Mouse (Mus musculus) MEL (cell line): ENCODE results near the gene Sapcd1.

ENCODE experiments used
- BHLHE40 ChIP-seq: IDR thresholded peaks from 2 replicates; pipeline ENCODE4 v1.6.1; 2012; ENCODE audit warnings: low read depth, mild to moderate bottlenecking, inconsistent platforms, low read length, improper control_type of control experiment, borderline replicate concordance
- CTCF ChIP-seq, 3 experiments: IDR thresholded peaks in 2 of 3; conservative IDR thresholded peaks in 1 of 3; 2 replicates each; pipeline ENCODE4 v1.5.1; 2011 to 2012; ENCODE audit warnings: low read length in 3 of 3, low read depth in 2 of 3, mild to moderate bottlenecking in 2 of 3, improper control_type of control experiment in 1 of 3, inconsistent platforms in 1 of 3, mixed read lengths in 1 of 3, moderate library complexity in 1 of 3; ENCODE audit not compliant: control insufficient read depth in 1 of 3, insufficient read depth in 1 of 3, poor library complexity in 1 of 3, severe bottlenecking in 1 of 3
- EP300 ChIP-seq, 2 experiments: IDR thresholded peaks; 2 replicates each; pipeline ENCODE4 v1.6.1; 2011; ENCODE audit warnings: improper control_type of control experiment in 2 of 2, low read length in 2 of 2, low read depth in 1 of 2, mild to moderate bottlenecking in 1 of 2
- GATA1 ChIP-seq: IDR thresholded peaks from 2 replicates; pipeline ENCODE4 v1.6.1; 2011; ENCODE audit warnings: low read depth, low read length, improper control_type of control experiment
- KAT2A ChIP-seq: conservative IDR thresholded peaks from 2 replicates; pipeline ENCODE4 v1.6.1; 2012; ENCODE audit warnings: low read depth, low read length, improper control_type of control experiment, inconsistent platforms
- MAFK ChIP-seq: IDR thresholded peaks from 2 replicates; pipeline ENCODE4 v1.6.1; 2011; ENCODE audit warnings: low read depth, mild to moderate bottlenecking, low read length, improper control_type of control experiment, borderline replicate concordance
- MXI1 ChIP-seq: IDR thresholded peaks from 2 replicates; pipeline ENCODE4 v1.6.1; 2011; ENCODE audit warnings: mild to moderate bottlenecking, low read depth, low read length, improper control_type of control experiment
- NELFE ChIP-seq: IDR thresholded peaks from 2 replicates; pipeline ENCODE4 v1.6.1; 2011; ENCODE audit warnings: low read depth, low read length, improper control_type of control experiment
- POLR2A ChIP-seq, 2 experiments: IDR thresholded peaks; 2 replicates each; pipeline ENCODE4 v1.6.1; 2011 to 2012; ENCODE audit warnings: low read length in 2 of 2, mild to moderate bottlenecking in 2 of 2, control low read depth in 1 of 2, improper control_type of control experiment in 1 of 2, low read depth in 1 of 2, moderate library complexity in 1 of 2; ENCODE audit not compliant: control insufficient read depth in 1 of 2, insufficient read depth in 1 of 2, poor library complexity in 1 of 2
- POLR2AphosphoS2 ChIP-seq: IDR thresholded peaks from 2 replicates; pipeline ENCODE4 v1.6.1; 2011; ENCODE audit warnings: low read length, improper control_type of control experiment
- TCF12 ChIP-seq: IDR thresholded peaks from 2 replicates; pipeline ENCODE4 v1.6.1; 2014; ENCODE audit warnings: low read depth, mild to moderate bottlenecking, inconsistent platforms, low read length, improper control_type of control experiment, moderate library complexity
- USF1 ChIP-seq: IDR thresholded peaks from 2 replicates; pipeline ENCODE4 v1.6.1; 2014; ENCODE audit warnings: low read depth, mild to moderate bottlenecking, inconsistent platforms, low read length, improper control_type of control experiment, moderate library complexity
- ZKSCAN1 ChIP-seq: IDR thresholded peaks from 2 replicates; pipeline ENCODE4 v1.6.1; 2012; ENCODE audit warnings: low read depth, mild to moderate bottlenecking, inconsistent platforms, low read length, improper control_type of control experiment, moderate library complexity
- ZNF384 ChIP-seq: IDR thresholded peaks from 2 replicates; pipeline ENCODE4 v1.6.1; 2012; ENCODE audit warnings: low read depth, mild to moderate bottlenecking, inconsistent platforms, low read length, improper control_type of control experiment

GRCm38 (mm10) chr17:35021163-35021808, 6.5 kb downstream of the Sapcd1 start:
- no peak; a peak in 1 of 4 replicates for TF ChIP-seq POLR2A (IDR thresholded peaks at IDR 0.05; ENCODE audit: control insufficient read depth in 1 of 2, insufficient read depth in 1 of 2, low read depth in 1 of 2, low read length in 2 of 2, poor library complexity in 1 of 2)
- TF ChIP-seq CTCF (IDR thresholded peaks at IDR 0.05 in 2 of 3, conservative IDR thresholded peaks at IDR 0.05 in 1 of 3; ENCODE audit: control insufficient read depth in 1 of 3, insufficient read depth in 1 of 3, low read depth in 2 of 3, low read length in 3 of 3, poor library complexity in 1 of 3, severe bottlenecking in 1 of 3), result peak; percentile 93 to 99 (median 95)
- TF ChIP-seq ZKSCAN1, result no peak
- TF ChIP-seq POLR2AphosphoS2, result peak; percentile 1; the same call in 1 of the 2 replicates
- TF ChIP-seq EP300 (IDR thresholded peaks at IDR 0.05; ENCODE audit: low read depth in 1 of 2, low read length in 2 of 2), result peak in 1 of 2 experiments; percentile 45; a peak in 1 of 4 replicates
- TF ChIP-seq MAFK, result no peak
- TF ChIP-seq KAT2A, result no peak
- no peak for TF ChIP-seq ZNF384
- no peak for TF ChIP-seq TCF12
- no peak for TF ChIP-seq BHLHE40
- TF ChIP-seq USF1, result no peak
- peak; percentile 1; the same call in 1 of the 2 replicates for TF ChIP-seq MXI1
- TF ChIP-seq GATA1, result no peak
- no peak for TF ChIP-seq NELFE
